Mouse (Mus musculus) adrenal gland, postnatal 4 days (tissue): Measurements from ENCODE around the gene Sh3pxd2b. TPM values are rescaled to one million over a fixed set of nuclear protein-coding genes. Genes with fewer than 3 reads are reported as not detected.

Experiments
- DNase-seq, 2 experiments: peaks; one replicate each; pipeline ENCODE4 v3.0.0; 2021 to 2022; ENCODE audit warnings: low spot score in 2 of 2, mixed read lengths in 2 of 2
- long read RNA-seq, 2 experiments: library from polyadenylated mRNA; stranded (forward); transcript quantifications; one replicate each; pipeline ENCODE4 v2.0.0; 2021
- total RNA-seq, 2 experiments: library from RNA; stranded (reverse); gene quantifications; 2 replicates each; pipeline ENCODE4 v1.2.3; 2021

Sh3pxd2b gene
- total RNA-seq, result 10 to 100 TPM; 23.4 to 29.2 TPM
- long read RNA-seq, experiment 1, partial matches to known transcripts, result 0 of 5 reads
- long read RNA-seq, experiment 1, other reads (novel, unspliced or antisense), result 5 of 5 reads
- long read RNA-seq, experiment 2, partial matches to known transcripts, result 0 of 10 reads
- long read RNA-seq, experiment 2, other reads (novel, unspliced or antisense), result 10 of 10 reads

GRCm38 (mm10) chr11:32347607-32348432 is at the start of gene Sh3pxd2b:
Gene Sh3pxd2b, plus strand, starts transcription at chr11:32347820.
- DNase-seq, result peak; percentile 33 to 51

GRCm38 (mm10) chr11:32297866-32298531 is 49.6 kb upstream of the Sh3pxd2b start:
- DNase-seq, result no peak

GRCm38 (mm10) chr11:32298532-32298918 is 49.1 kb upstream of the Sh3pxd2b start:
- DNase-seq, result no peak

- peak; percentile 26 to 27 for DNase-seq
Measured at GRCm38 (mm10) chr11:32299865-32300264, 47.8 kb upstream of the Sh3pxd2b start, which contains the start of gene Hbq1a. Gene Hbq1a, plus strand, starts transcription at chr11:32300069.

GRCm38 (mm10) chr11:32300279-32301267 is 47.0 kb upstream of the Sh3pxd2b start:
- DNase-seq, result no peak

- no peak for DNase-seq
Measured at GRCm38 (mm10) chr11:32301506-32301905, 46.1 kb upstream of the Sh3pxd2b start.

- no peak for DNase-seq
Measured at GRCm38 (mm10) chr11:32302824-32303419, 44.7 kb upstream of the Sh3pxd2b start.

- no peak for DNase-seq
Measured at GRCm38 (mm10) chr11:32303455-32303854, 44.2 kb upstream of the Sh3pxd2b start.

- no peak for DNase-seq
Measured at GRCm38 (mm10) chr11:32307006-32307405, 40.6 kb upstream of the Sh3pxd2b start.

GRCm38 (mm10) chr11:32309446-32309845 is 38.2 kb upstream of the Sh3pxd2b start:
- DNase-seq, result no peak

GRCm38 (mm10) chr11:32309928-32310327 is 37.7 kb upstream of the Sh3pxd2b start:
- DNase-seq, result no peak

GRCm38 (mm10) chr11:32316009-32316408 is 31.6 kb upstream of the Sh3pxd2b start:
- DNase-seq, result no peak

- no peak for DNase-seq
Measured at GRCm38 (mm10) chr11:32320507-32321195, 27.0 kb upstream of the Sh3pxd2b start.

GRCm38 (mm10) chr11:32321196-32321565 is 26.4 kb upstream of the Sh3pxd2b start:
- DNase-seq, result peak; percentile 34 to 48

- peak; percentile 71 to 72 for DNase-seq
Measured at GRCm38 (mm10) chr11:32324609-32325008, 23.0 kb upstream of the Sh3pxd2b start.

GRCm38 (mm10) chr11:32331075-32331474 is 16.5 kb upstream of the Sh3pxd2b start:
- DNase-seq, result no peak

GRCm38 (mm10) chr11:32331861-32332260 is 15.8 kb upstream of the Sh3pxd2b start:
- DNase-seq, result no peak

- no peak for DNase-seq
Measured at GRCm38 (mm10) chr11:32333235-32333634, 14.4 kb upstream of the Sh3pxd2b start.

GRCm38 (mm10) chr11:32336435-32336907 is 11.1 kb upstream of the Sh3pxd2b start:
- DNase-seq, result no peak

- DNase-seq, result no peak
Measured at GRCm38 (mm10) chr11:32339131-32339531, 8.5 kb upstream of the Sh3pxd2b start.
